ENCODE assay signal across 9 mouse cellular contexts in the genomic region with DNA sequence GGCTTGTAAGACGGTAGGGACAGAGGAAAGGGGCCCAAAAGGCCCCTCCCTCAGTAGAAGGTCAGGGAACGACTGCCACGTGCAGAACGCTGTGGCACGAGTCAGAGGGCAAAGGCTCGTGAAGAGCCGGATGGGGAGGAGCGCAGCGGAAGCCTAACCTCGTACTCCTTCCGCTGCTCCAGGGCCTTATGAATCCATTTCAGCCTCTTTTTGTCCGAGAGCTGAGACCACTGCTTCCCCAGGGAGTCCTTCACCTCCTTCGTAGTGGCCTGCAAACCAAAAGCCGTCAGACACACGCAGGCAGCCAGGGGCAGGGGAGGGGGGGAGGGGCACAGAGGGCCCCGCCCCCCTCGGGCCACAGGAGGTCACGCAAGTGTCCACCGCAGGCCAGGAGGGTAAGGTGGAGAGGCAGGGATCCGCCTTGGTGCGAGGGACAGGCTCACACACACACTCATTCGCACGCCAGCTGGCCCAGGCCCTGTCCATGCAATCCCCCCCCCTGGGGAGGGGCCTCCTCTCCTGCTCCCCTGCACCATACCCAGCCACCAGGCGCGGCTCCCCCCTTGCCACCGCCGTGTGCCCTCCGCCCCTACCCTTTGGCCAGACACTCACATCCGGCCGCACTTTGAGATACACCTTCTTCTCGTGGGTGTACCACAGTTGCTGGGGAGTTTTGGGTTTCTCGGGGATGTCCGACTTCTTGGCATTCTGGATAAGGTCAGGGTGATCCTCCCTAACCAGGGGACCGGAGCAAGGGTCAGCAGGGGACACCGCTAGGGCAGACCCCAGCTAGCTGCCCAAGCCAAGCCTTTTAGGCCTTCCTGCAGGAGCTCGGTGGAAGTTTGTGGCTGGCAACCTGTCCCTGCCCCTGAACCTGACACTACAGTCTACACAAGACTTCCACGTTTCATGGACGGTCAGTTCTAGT. TPM values are rescaled to one million over a fixed set of nuclear protein-coding genes. Genes with fewer than 3 reads are reported as not detected.
DNase-seq lines count a peak whose midpoint lies in the region; ATAC-seq lines count a peak whose summit lies in the region.
"Had no signal": no experiment of that assay in that cellular context is flagged by ENCODE, and none has a peak within 500 bp of the region (broad histone marks: within the 10 kb centered on the region; RNA-seq: fewer than 3 reads in every experiment).

No protein-coding gene starts in this region.

- H3K9ac ChIP-seq in embryonic facial prominence, embryonic 11.5 days (replicated peaks; ENCODE audit: low read length): peak overlapping the region; percentile 9
- H3K9ac ChIP-seq in liver, embryonic 13.5 days: peak overlapping the region; percentile 72

- H3K9me3 ChIP-seq in embryonic facial prominence, embryonic 11.5 days (replicated peaks; ENCODE audit: control insufficient read depth, low read length): no peaks in the 10 kb centered on the region
- no peaks in the 10 kb centered on the region for H3K9me3 ChIP-seq in liver, embryonic 13.5 days (replicated peaks)

- peaks cover 9% of the 10 kb centered on the region for H3K4me1 ChIP-seq in embryonic facial prominence, embryonic 11.5 days (ENCODE audit: control insufficient read depth, insufficient read depth, low read length)
- peaks cover 85% of the 10 kb centered on the region for H3K4me1 ChIP-seq in liver, embryonic 13.5 days (replicated peaks)

- no peak overlapping the region for H3K4me3 ChIP-seq in embryonic facial prominence, embryonic 11.5 days (ENCODE audit: low read depth, low read length)
- peak overlapping the region; percentile 61 for H3K4me3 ChIP-seq in liver, embryonic 13.5 days (replicated peaks)
- H3K4me3 ChIP-seq: heart, adult 2 months had no signal

- no peak for ATAC-seq in embryonic facial prominence, embryonic 11.5 days (replicated peaks; ENCODE audit: insufficient number of reproducible peaks, low FRiP score, low TSS enrichment, low read depth)
- ATAC-seq in liver, embryonic 13.5 days (ENCODE audit: low read depth): peak; percentile 2; the same call in 1 of the 2 replicates

- H3K4me2 ChIP-seq in embryonic facial prominence, embryonic 11.5 days (ENCODE audit: low read depth, low read length): no peak overlapping the region
- H3K4me2 ChIP-seq in liver, embryonic 13.5 days: peak overlapping the region; percentile 82

- H3K27me3 ChIP-seq in embryonic facial prominence, embryonic 11.5 days (ENCODE audit: control insufficient read depth, insufficient read depth, low read length): no peaks in the 10 kb centered on the region
- no peaks in the 10 kb centered on the region for H3K27me3 ChIP-seq in liver, embryonic 13.5 days

- 32% methylated on average over 38 of the region's 38 CpGs for WGBS in embryonic facial prominence, embryonic 11.5 days
- 48% methylated on average over 36 of the region's 38 CpGs for WGBS in liver, embryonic 13.5 days (ENCODE audit: insufficient replicate concordance)

- H3K36me3 ChIP-seq in embryonic facial prominence, embryonic 11.5 days (replicated peaks; ENCODE audit: control insufficient read depth, insufficient read depth, low read depth, low read length): peaks cover 8% of the 10 kb centered on the region; the same call in 1 of the 2 replicates
- H3K36me3 ChIP-seq in liver, embryonic 13.5 days: peaks cover 96% of the 10 kb centered on the region

- no peak overlapping the region for H3K27ac ChIP-seq in embryonic facial prominence, embryonic 11.5 days (replicated peaks; ENCODE audit: low read depth, low read length)
- H3K27ac ChIP-seq in liver, embryonic 13.5 days: peak overlapping the region; percentile 84
- H3K27ac ChIP-seq: heart, adult 2 months had no signal

- peak; percentile 69 for DNase-seq in adrenal gland, adult 2 months
- DNase-seq in adrenal gland, postnatal 10 days: no peak
- DNase-seq in kidney, adult 9 months: peak; percentile 60
- no peak for DNase-seq in kidney, postnatal 14 days
- DNase-seq in embryonic facial prominence, embryonic 11.5 days (ENCODE audit: low spot score): no peak
- DNase-seq in liver, embryonic 13.5 days: no peak
- DNase-seq in right cerebral cortex, postnatal 36 days (ENCODE audit: low spot score in 2 of 2): no peak
- no peak for DNase-seq in lung, postnatal 25 days (ENCODE audit: low spot score)

RNA-seq across cellular contexts. Expression of a gene that starts 8.5 kb away (rescaled TPM):
- 100 to 1,000 TPM in 1 of 2 experiments, 10 to 100 TPM in 1; 95.9 to 110 TPM for total RNA-seq in adrenal gland, adult 2 months (2021)
- polyA plus RNA-seq in adrenal gland, adult 2 months (2012; rRNA removed): 24.2 and 25.4 TPM in 2 replicates
- 100 to 1,000 TPM in 1 of 2 experiments, 10 to 100 TPM in 1; 96.3 to 100 TPM for total RNA-seq in adrenal gland, postnatal 10 days (2021)
- 81.0 and 84.5 TPM in 2 replicates for polyA plus RNA-seq in embryonic facial prominence, embryonic 11.5 days (2014; fragmentation: Nextera tagmentation; extraction: Ambion mirVana)
- 70.0 and 81.5 TPM in 2 replicates for polyA plus RNA-seq in liver, embryonic 13.5 days (2015; fragmentation: Nextera tagmentation; extraction: Ambion mirVana)

RNA-seq across cellular contexts. Expression of a gene that starts 14.6 kb away (rescaled TPM):
- total RNA-seq in adrenal gland, adult 2 months (2021): 10 to 100 TPM; 44.2 to 45.1 TPM
- 43.2 and 46.5 TPM in 2 replicates for polyA plus RNA-seq in adrenal gland, adult 2 months (2012; rRNA removed)
- 10 to 100 TPM; 47.2 to 51.3 TPM for total RNA-seq in adrenal gland, postnatal 10 days (2021)
- polyA plus RNA-seq in embryonic facial prominence, embryonic 11.5 days (2014; fragmentation: Nextera tagmentation; extraction: Ambion mirVana): 15.1 and 17.3 TPM in 2 replicates
- 4.6 and 4.9 TPM in 2 replicates for polyA plus RNA-seq in liver, embryonic 13.5 days (2015; fragmentation: Nextera tagmentation; extraction: Ambion mirVana)

RNA-seq across cellular contexts. Expression of a gene that starts 26.3 kb away (rescaled TPM):
- total RNA-seq in adrenal gland, adult 2 months (2021): 10 to 100 TPM; 57.2 to 59.4 TPM
- polyA plus RNA-seq in adrenal gland, adult 2 months (2012; rRNA removed): 55.8 and 58.9 TPM in 2 replicates
- total RNA-seq in adrenal gland, postnatal 10 days (2021): 10 to 100 TPM; 36.6 to 41.1 TPM
- polyA plus RNA-seq in embryonic facial prominence, embryonic 11.5 days (2014; fragmentation: Nextera tagmentation; extraction: Ambion mirVana): 40.9 and 50.1 TPM in 2 replicates
- 22.8 and 24.9 TPM in 2 replicates for polyA plus RNA-seq in liver, embryonic 13.5 days (2015; fragmentation: Nextera tagmentation; extraction: Ambion mirVana)

RNA-seq across cellular contexts. Expression of a gene that starts 42.5 kb away (rescaled TPM):
- under 1 TPM; 0.12 to 0.45 TPM for total RNA-seq in adrenal gland, adult 2 months (2021)
- polyA plus RNA-seq in adrenal gland, adult 2 months (2012; rRNA removed): 0.75 and 0.95 TPM in 2 replicates
- 1 to 10 TPM; 1.1 to 2.6 TPM for total RNA-seq in adrenal gland, postnatal 10 days (2021)
- polyA plus RNA-seq in embryonic facial prominence, embryonic 11.5 days (2014; fragmentation: Nextera tagmentation; extraction: Ambion mirVana): 0.11 TPM in 1 of 2 replicates, not detected in the other
- 0.06 and 0.08 TPM in 2 replicates for polyA plus RNA-seq in liver, embryonic 13.5 days (2015; fragmentation: Nextera tagmentation; extraction: Ambion mirVana)

RNA-seq across cellular contexts. Expression of a gene that starts 55.0 kb away (rescaled TPM):
- under 1 TPM; 0.35 to 0.49 TPM for total RNA-seq in adrenal gland, adult 2 months (2021)
- 0.02 TPM in 1 of 2 replicates, not detected in the other for polyA plus RNA-seq in adrenal gland, adult 2 months (2012; rRNA removed)
- total RNA-seq in adrenal gland, postnatal 10 days (2021): 10 to 100 TPM; 26.6 to 64.2 TPM
- 25.8 and 28.5 TPM in 2 replicates for polyA plus RNA-seq in embryonic facial prominence, embryonic 11.5 days (2014; fragmentation: Nextera tagmentation; extraction: Ambion mirVana)
- 734 and 914 TPM in 2 replicates for polyA plus RNA-seq in liver, embryonic 13.5 days (2015; fragmentation: Nextera tagmentation; extraction: Ambion mirVana)

Comparison
In these comparisons a context has a peak if more than half of its experiments do, and no peak if none do; other contexts are left out.
1. DNase-seq: peak in adrenal gland, adult 2 months (single experiment) and kidney, adult 9 months (single experiment); none in adrenal gland, postnatal 10 days (single experiment), kidney, postnatal 14 days (single experiment), embryonic facial prominence, embryonic 11.5 days (single experiment), liver, embryonic 13.5 days (single experiment), right cerebral cortex, postnatal 36 days (0 of 2) and lung, postnatal 25 days (single experiment).